Mouse (Mus musculus): ENCODE results near the gene Olfr74. TPM values are rescaled to one million over a fixed set of nuclear protein-coding genes. Genes with fewer than 3 reads are reported as not detected.
"Not testable (repeated sequence)": the region's sequence is repeated elsewhere in the genome, so short reads cannot be mapped to it uniquely, and the experiment has no call there.

Gene Olfr74
- polyA plus RNA-seq (2015; fragmentation: Nextera tagmentation; extraction: Ambion mirVana) = not detected in 2 replicates

- no peak for ATAC-seq
- Histone ChIP-seq H3K27ac (ENCODE audit: low read length) (no peak within 1 kb of the TSS), H3K27me3 (ENCODE audit: control insufficient read depth, insufficient read depth, low read depth, low read length) (no peaks in the 10 kb centered on the region), H3K4me3 (ENCODE audit: low read depth, low read length) (no peak within 1 kb of the TSS), H3K4me1 (ENCODE audit: control insufficient read depth, insufficient read depth, low read length) (no peaks in the 10 kb centered on the region), H3K9me3 (replicated peaks; ENCODE audit: control insufficient read depth, low read length, poor library complexity, severe bottlenecking) (no peaks in the 10 kb centered on the region), H3K36me3 (ENCODE audit: control insufficient read depth, insufficient read depth, low read length) (no peaks in the 10 kb centered on the region), H3K4me2 (ENCODE audit: low read length) (no peak within 1 kb of the TSS), H3K9ac (ENCODE audit: low read depth, low read length) (no peak within 1 kb of the TSS)
- WGBS = 76% methylated on average over 3 of the region's 3 CpGs
Observed at GRCm38 (mm10) chr2:87974563-87974962, at the start of gene Olfr74. TSS of gene Olfr74 (minus strand) at chr2:87974663.

GRCm38 (mm10) chr2:88022474-88022873, 48.0 kb upstream of the Olfr74 start, which contains the start of gene Olfr1161:
TSS of gene Olfr1161 (plus strand) at chr2:88022774.
- not testable (repeated sequence) for ATAC-seq; H3K36me3 ChIP-seq (ENCODE audit: control insufficient read depth, insufficient read depth, low read length); H3K9ac ChIP-seq (ENCODE audit: low read depth, low read length); H3K4me1 ChIP-seq (ENCODE audit: control insufficient read depth, insufficient read depth, low read length); H3K4me2 ChIP-seq (ENCODE audit: low read length); H3K9me3 ChIP-seq (replicated peaks; ENCODE audit: control insufficient read depth, low read length, poor library complexity, severe bottlenecking); H3K27ac ChIP-seq (ENCODE audit: low read length); H3K27me3 ChIP-seq (ENCODE audit: control insufficient read depth, insufficient read depth, low read depth, low read length); H3K4me3 ChIP-seq (ENCODE audit: low read depth, low read length)
- WGBS = 96% methylated on average over 1 of the region's 1 CpGs

- Histone ChIP-seq H3K36me3 (ENCODE audit: control insufficient read depth, insufficient read depth, low read length) (no peaks in the 10 kb centered on the region), H3K4me2 (ENCODE audit: low read length) (no peak within 1 kb of the TSS), H3K27ac (ENCODE audit: low read length) (no peak within 1 kb of the TSS), H3K27me3 (ENCODE audit: control insufficient read depth, insufficient read depth, low read depth, low read length) (no peaks in the 10 kb centered on the region), H3K9ac (ENCODE audit: low read depth, low read length) (no peak within 1 kb of the TSS), H3K4me1 (ENCODE audit: control insufficient read depth, insufficient read depth, low read length) (no peaks in the 10 kb centered on the region), H3K4me3 (ENCODE audit: low read depth, low read length) (no peak within 1 kb of the TSS), H3K9me3 (replicated peaks; ENCODE audit: control insufficient read depth, low read length, poor library complexity, severe bottlenecking) (no peaks in the 10 kb centered on the region)
- no peak for ATAC-seq
Observed at GRCm38 (mm10) chr2:88007515-88008318, 33.3 kb upstream of the Olfr74 start, which contains the start of gene Olfr1160. TSS of gene Olfr1160 (minus strand) at chr2:88008268.

GRCm38 (mm10) chr2:87989813-87990212, 15.3 kb upstream of the Olfr74 start, which contains the start of gene Olfr1158:
TSS of gene Olfr1158 (plus strand) at chr2:87990113.
- H3K9ac ChIP-seq (ENCODE audit: low read depth, low read length) = no peak within 1 kb of the TSS
- H3K4me2 ChIP-seq (ENCODE audit: low read length) = no peak within 1 kb of the TSS
- no peak within 1 kb of the TSS for H3K4me3 ChIP-seq (ENCODE audit: low read depth, low read length)
- no peaks in the 10 kb centered on the region for H3K9me3 ChIP-seq (replicated peaks; ENCODE audit: control insufficient read depth, low read length, poor library complexity, severe bottlenecking)
- no peaks in the 10 kb centered on the region for H3K36me3 ChIP-seq (ENCODE audit: control insufficient read depth, insufficient read depth, low read length)
- H3K4me1 ChIP-seq (ENCODE audit: control insufficient read depth, insufficient read depth, low read length) = no peaks in the 10 kb centered on the region
- H3K27ac ChIP-seq (ENCODE audit: low read length) = no peak within 1 kb of the TSS
- ATAC-seq = no peak
- no peaks in the 10 kb centered on the region for H3K27me3 ChIP-seq (ENCODE audit: control insufficient read depth, insufficient read depth, low read depth, low read length)

GRCm38 (mm10) chr2:87968199-87968598, 6.3 kb downstream of the Olfr74 start, which contains the start of gene Olfr1157:
TSS of gene Olfr1157 (minus strand) at chr2:87968299.
- Histone ChIP-seq H3K27me3 (ENCODE audit: control insufficient read depth, insufficient read depth, low read depth, low read length) (no peaks in the 10 kb centered on the region), H3K4me1 (ENCODE audit: control insufficient read depth, insufficient read depth, low read length) (no peaks in the 10 kb centered on the region)

GRCm38 (mm10) chr2:87953000-87953399, 21.5 kb downstream of the Olfr74 start, which contains the start of gene Olfr1156:
TSS of gene Olfr1156 (minus strand) at chr2:87953100.
- no peaks in the 10 kb centered on the region for H3K27me3 ChIP-seq (ENCODE audit: control insufficient read depth, insufficient read depth, low read depth, low read length)
- no peak within 1 kb of the TSS for H3K9ac ChIP-seq (ENCODE audit: low read depth, low read length)
- no peak within 1 kb of the TSS for H3K4me2 ChIP-seq (ENCODE audit: low read length)
- H3K9me3 ChIP-seq (replicated peaks; ENCODE audit: control insufficient read depth, low read length, poor library complexity, severe bottlenecking) = no peaks in the 10 kb centered on the region
- H3K4me3 ChIP-seq (ENCODE audit: low read depth, low read length) = no peak within 1 kb of the TSS
- H3K4me1 ChIP-seq (ENCODE audit: control insufficient read depth, insufficient read depth, low read length) = no peaks in the 10 kb centered on the region
- H3K27ac ChIP-seq (ENCODE audit: low read length) = no peak within 1 kb of the TSS
- H3K36me3 ChIP-seq (ENCODE audit: control insufficient read depth, insufficient read depth, low read length) = no peaks in the 10 kb centered on the region
- no peak for ATAC-seq

More at GRCm38 (mm10) chr2:87968199-87968598, 6.3 kb downstream of the Olfr74 start, which contains the start of gene Olfr1157:
- ATAC-seq = no peak
- Histone ChIP-seq H3K4me2 (ENCODE audit: low read length) (no peak within 1 kb of the TSS), H3K36me3 (ENCODE audit: control insufficient read depth, insufficient read depth, low read length) (no peaks in the 10 kb centered on the region), H3K9ac (ENCODE audit: low read depth, low read length) (no peak within 1 kb of the TSS), H3K27ac (ENCODE audit: low read length) (no peak within 1 kb of the TSS), H3K9me3 (replicated peaks; ENCODE audit: control insufficient read depth, low read length, poor library complexity, severe bottlenecking) (no peaks in the 10 kb centered on the region), H3K4me3 (ENCODE audit: low read depth, low read length) (no peak within 1 kb of the TSS)
- WGBS = 98% methylated on average over 4 of the region's 4 CpGs

DNA sequence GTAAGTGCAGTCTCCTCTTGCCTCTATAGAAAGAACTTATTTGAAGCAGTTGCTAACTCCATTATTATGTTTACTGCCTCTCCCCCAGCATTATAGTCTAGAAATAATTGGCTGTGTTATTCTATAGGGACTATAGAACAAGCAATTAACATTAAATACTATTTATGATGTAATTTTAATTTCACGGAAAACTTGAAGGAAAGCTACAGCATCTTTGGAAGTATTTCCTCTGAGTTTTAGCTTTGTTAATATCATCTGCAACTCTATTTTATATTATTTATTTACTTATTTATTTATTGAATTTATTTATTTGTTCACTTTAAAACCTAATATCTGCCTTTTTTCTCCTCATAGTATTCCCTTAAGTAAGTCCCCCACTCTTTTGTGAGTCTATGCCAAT, 29.4 kb downstream of the Olfr74 start, which contains the start of gene Olfr1155:
TSS of gene Olfr1155 (minus strand) at position 101 of the 400 bp plus-strand sequence.
- Histone ChIP-seq H3K4me1 (ENCODE audit: control insufficient read depth, insufficient read depth, low read length) (no peaks in the 10 kb centered on the region), H3K4me3 (ENCODE audit: low read depth, low read length) (no peak within 1 kb of the TSS), H3K9ac (ENCODE audit: low read depth, low read length) (no peak within 1 kb of the TSS), H3K4me2 (ENCODE audit: low read length) (no peak within 1 kb of the TSS), H3K9me3 (replicated peaks; ENCODE audit: control insufficient read depth, low read length, poor library complexity, severe bottlenecking) (peaks cover 2% of the 10 kb centered on the region; the same call in 1 of the 2 replicates), H3K36me3 (ENCODE audit: control insufficient read depth, insufficient read depth, low read length) (no peaks in the 10 kb centered on the region), H3K27ac (ENCODE audit: low read length) (no peak within 1 kb of the TSS), H3K27me3 (ENCODE audit: control insufficient read depth, insufficient read depth, low read depth, low read length) (no peaks in the 10 kb centered on the region)
- ATAC-seq = no peak
- 93% methylated on average over 1 of the region's 1 CpGs for WGBS
